Mouse (Mus musculus) embryo, embryonic 10 days (tissue): ENCODE results near the gene Slc29a2.
A peak's percentile ranks its signal among the peaks of the same experiment; 100 is the strongest.

ENCODE experiments used
- DNase-seq: peaks from one replicate; pipeline ENCODE4 v3.0.0-alpha.2; 2015; ENCODE audit warnings: low spot score

The Slc29a2 gene

DNA sequence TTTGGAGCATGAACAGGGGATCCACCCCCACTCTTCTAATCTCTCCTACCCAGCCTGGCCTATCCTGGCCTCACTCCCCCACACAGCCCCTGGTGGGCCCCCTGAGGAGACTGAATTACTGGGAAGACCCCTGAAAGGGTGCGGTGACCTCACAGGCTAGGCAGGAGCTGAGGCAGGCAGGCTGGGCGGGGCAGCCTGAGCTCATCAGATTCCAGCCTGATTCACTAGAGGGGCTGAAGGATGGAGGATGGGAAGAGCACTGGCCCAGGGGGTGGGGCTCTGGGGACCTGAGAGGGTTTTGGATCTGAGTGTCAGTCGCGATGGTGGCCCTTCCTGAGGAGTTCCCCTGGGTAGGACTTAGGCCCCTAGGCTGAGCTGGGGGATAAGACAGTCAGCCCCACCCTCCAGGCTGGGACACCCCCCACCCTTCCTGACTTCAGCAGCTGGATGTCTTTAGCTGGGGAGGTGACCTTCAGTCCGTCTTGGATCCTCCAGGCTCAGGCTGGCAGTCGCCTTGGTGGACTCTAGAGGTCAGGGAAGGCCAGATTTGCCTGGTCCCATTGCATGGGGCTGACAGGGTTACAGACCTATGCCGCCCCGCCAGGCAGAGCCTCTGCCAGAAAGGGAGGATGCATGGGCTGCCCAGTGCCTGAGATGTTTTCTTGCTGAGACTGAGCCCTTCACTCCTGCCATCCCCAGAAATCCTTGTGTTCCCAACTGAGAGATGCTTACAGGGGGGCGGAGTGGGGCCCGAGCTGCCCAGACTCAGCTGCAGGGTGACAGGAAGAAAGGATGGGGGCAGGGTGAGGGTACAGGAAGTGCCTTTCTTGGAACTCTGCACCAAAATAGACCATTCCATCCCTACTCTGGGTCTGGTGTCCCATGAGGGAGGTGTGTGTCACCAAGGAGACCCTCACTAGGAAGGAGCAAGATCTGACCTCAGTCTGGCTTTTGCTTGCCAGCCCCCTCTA, 35.4 kb downstream of the Slc29a2 start:
- peak; percentile 74 for DNase-seq

DNA sequence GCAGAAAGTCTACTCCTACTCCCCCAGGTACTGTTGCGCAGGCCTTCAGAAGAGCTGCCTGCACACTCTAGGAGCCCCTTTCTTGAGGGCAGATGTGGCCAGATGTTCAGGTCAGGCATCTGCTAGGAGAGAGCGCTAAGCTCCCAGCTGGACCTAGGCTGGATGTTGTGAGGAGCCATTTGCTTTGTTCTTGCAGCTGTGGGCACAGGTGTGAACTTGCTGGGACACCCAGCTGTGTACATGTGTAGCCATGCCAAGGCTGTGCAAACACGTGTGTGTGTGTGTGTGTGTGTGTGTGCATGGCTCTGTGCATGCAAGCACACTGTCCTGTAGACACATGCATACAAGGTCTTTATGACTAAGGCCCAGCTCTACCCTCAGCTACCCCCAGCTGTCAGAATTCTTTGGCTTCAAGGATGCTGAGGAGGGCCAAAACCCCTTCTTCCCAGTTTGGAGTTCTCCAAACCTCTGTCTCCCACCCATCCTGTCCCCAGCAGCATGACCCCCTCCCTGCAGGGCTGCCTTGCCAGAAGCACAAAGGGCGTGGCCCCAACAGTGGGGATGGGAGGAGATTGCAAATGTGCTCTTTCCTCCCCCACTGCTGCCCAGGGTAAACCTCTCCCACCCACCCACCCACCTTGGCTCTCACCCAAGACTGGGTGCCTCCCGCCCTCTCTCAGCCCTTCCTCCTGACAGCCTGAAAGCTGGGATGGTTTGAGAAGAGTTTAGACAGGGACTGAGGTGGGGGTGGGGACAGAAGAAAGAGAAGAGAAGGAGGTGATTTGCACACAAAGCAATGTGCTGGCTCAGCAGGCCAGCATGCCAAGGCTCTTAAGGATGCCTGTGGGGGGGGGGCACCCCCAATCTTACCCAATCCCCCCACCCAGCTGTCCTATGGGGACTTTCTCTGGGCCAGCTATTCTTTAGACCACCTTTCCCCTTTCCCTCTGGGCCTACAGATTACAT, 37.0 kb downstream of the Slc29a2 start:
- no peak for DNase-seq

DNA sequence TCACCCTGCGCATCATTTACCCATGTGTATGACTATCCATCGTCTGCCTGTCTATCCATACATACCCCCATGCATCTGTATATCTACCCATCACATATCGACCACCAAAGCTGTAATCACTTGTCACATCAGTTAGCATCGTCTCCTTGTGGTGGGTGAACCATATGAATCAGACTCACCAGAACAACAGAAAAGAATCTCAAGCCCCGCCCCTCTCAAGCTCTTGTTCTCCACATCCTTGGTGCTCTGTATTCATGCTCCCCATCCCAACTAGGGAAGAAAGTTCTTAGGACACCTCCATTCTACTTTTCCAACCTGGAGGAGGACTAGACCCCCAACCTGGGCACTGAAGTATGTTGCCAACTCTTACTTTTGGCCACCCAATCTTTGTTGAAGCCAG, 38.4 kb downstream of the Slc29a2 start:
- no peak for DNase-seq

DNA sequence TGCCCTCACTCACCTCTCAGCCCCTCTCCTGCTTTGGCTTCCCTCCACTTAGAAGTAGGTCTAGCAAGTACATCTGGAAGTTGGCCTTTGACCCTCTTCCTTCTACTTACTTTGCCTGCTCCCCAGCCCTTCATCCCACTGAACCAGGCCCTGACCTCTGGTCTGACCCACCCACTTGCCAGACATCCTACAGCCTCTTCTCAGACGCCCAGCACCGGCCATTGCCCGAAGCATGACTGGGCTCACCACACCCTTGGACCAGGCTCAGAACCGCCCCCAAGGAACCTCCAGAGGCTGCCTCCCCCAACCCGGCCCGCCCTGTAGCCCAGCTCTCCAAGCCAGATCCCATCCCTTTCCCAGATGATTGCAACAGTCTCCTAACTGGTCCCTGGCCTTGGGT, 38.8 kb downstream of the Slc29a2 start:
- peak; percentile 79 for DNase-seq

DNA sequence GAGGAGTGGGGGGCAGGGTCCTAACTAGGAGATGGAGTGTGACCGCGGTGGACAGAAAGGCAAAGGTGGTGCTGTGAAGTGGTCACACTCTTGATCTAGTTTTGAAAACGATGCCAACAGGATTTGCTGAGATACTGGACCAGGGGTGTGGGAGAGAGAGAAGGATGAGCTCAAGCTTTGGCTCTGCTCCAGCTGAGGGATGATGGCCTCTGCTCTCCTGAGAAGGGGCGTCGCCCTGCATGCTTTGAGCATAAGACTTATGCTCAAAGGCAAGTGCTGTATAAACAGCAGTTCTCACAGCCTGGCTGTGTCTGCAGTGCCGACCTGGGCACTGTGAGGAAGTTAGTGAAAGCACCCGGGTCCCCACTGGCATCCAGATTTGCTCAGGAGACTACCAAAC, 41.4 kb downstream of the Slc29a2 start:
- DNase-seq, result no peak

DNA sequence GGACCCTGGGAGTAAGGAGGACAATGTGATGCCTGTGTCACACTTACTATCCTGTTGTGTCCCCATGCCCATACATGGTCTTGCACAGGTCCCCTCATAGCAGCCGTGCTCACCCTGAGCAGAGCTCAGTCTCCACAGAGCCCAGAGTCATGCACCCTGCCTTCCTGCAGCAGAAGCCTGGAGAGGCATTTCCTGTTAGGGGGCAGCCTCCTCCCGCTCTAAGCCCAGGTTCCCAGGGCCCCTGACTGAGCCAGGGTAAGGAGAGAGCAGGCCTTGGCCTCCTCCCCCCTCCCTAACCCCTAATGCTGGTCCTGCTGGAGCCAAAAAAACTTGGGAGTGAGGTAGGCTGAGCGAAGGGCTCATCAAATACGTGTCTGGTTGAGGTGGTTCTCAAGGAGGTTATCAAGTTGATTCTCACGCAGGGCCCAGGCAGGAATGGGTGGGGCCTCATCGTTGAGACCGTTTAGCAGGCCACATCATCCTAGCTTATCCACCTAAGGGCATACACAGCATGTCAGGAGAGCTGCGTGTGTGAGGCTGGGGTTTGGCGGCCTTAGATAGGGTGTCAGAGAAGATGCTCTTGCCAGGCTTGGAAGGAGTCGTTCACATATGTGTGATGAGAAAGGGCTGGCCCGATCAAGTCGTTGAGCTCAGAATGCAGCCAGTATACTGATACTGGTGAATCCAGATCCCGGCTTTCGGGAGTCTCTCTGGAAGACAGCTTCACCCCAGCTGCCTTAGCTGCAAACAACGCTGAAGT, 43.6 kb downstream of the Slc29a2 start:
- DNase-seq, result peak; percentile 25

DNA sequence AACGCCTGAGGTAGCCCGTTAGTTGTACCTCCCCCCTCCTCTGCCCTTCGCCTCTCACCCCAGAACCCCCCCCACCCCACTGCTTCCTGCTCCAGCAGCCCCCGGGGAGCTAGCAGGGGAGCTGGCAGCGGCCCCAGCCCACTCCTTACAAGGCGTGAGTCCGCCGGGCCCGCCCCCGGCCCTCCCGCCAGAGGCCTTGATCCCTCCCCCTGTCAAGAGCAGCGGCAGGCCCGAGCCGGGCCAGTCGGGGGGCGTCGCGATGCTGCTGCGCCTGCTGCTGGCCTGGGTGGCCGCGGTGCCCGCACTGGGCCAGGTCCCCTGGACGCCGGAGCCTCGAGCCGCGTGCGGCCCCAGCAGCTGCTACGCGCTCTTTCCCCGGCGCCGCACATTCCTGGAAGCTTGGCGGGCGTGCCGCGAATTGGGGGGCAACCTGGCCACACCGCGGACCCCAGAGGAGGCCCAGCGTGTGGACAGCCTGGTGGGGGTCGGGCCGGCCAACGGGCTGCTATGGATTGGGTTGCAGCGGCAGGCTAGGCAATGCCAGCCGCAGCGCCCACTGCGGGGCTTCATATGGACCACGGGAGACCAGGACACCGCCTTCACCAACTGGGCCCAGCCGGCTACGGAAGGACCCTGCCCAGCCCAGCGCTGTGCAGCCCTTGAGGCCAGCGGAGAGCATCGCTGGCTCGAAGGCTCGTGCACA, 44.4 kb downstream of the Slc29a2 start, which contains the start of gene Cd248:
Gene Cd248 (plus strand): TSS at position 212 of the 703 bp plus-strand sequence.
- peak; percentile 68 for DNase-seq

DNA sequence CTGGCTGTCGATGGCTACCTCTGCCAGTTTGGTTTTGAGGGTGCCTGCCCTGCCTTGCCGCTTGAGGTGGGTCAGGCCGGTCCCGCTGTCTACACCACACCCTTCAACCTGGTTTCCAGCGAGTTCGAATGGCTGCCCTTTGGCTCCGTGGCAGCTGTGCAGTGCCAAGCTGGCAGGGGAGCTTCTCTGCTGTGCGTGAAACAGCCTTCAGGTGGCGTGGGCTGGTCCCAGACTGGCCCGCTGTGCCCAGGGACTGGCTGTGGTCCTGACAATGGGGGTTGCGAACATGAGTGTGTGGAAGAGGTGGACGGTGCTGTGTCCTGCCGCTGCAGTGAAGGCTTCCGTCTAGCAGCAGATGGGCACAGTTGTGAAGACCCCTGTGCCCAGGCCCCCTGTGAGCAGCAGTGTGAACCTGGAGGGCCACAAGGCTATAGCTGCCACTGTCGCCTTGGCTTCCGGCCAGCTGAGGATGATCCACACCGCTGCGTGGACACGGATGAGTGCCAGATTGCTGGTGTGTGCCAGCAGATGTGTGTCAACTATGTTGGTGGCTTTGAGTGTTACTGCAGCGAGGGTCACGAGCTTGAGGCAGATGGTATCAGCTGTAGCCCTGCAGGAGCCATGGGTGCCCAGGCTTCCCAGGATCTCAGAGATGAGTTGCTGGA, 45.0 kb downstream of the Slc29a2 start:
- no peak for DNase-seq

DNA sequence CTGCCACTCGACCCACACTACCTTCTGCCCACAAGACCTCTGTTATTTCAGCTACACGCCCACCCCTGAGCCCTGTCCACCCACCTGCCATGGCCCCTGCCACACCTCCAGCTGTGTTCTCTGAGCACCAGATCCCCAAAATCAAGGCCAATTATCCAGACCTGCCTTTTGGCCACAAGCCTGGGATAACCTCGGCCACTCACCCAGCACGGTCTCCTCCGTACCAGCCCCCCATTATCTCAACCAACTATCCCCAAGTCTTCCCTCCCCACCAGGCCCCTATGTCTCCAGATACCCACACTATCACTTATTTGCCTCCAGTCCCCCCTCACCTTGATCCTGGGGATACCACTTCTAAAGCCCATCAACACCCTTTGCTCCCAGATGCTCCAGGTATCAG, 45.8 kb downstream of the Slc29a2 start:
- no peak for DNase-seq

DNA sequence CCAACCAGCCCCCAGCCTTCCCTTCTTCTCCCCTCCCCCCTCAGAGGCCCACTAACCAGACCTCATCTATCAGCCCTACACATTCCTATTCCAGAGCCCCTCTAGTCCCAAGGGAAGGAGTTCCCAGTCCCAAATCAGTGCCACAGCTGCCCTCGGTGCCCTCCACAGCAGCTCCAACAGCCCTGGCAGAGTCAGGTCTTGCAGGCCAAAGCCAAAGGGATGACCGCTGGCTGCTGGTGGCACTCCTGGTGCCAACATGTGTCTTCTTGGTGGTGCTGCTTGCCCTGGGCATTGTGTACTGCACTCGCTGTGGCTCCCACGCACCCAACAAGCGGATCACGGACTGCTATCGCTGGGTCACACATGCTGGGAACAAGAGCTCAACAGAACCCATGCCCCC, 46.3 kb downstream of the Slc29a2 start:
- no peak for DNase-seq

DNA sequence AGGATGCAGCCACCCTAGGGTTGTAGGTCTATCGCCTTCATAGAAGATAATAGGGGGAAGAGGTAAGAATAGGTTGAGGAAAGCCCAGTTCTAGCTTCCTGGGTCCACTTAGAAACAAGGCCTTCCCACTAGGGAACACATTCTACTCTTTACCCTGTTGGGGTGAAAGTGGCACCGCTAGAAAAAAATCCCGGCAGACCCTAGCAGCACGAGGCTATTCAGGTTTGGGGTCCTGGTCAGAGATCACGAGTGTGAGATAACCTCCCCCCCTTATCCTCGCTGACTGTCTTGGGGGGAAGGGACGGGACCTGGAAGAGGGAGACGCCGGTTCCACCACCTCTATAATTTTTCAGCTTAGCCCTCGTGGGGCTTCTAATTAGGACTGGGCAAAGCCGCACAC, 47.4 kb downstream of the Slc29a2 start:
- DNase-seq, result no peak

DNA sequence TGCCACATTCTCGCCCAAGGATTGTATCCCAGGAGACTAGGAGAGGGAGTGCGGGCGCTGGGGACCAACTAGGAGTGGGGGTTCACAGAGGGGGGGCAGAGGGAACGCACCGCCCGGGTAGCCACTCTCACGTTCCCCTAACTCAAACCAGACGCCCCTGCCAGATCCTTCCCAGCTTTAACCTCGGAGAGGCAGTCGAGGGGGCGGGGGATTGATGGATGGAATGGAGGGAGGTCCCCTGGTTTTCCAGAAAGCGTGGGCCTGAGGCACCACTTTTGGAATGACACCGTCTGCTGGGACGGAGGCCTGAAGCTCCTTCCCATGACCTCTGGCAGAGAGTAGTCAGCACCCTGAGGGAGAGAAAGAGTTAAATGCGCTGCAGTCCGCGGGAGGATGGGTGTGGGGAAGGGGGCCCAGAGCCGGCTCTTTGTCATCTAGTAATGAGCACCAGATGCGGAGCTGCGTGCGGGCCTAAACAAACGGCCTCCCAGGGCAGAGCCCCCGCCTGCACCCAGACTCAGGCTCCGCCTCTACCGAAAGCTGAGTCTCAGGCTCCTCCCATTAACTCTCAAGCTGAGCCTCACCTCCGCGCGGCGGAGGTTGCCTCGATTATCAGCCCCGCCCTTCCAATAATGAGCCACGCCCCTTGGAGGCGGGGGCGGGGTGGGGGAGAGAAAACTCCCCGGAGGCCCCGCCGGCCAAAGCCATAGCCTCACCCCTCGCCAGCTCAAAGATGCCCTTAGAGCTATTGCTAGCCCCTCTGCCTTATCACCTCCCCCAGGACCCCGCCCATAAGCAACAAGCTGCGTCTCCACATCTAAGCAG, 48.1 kb downstream of the Slc29a2 start:
- DNase-seq, result peak; percentile 95

DNA sequence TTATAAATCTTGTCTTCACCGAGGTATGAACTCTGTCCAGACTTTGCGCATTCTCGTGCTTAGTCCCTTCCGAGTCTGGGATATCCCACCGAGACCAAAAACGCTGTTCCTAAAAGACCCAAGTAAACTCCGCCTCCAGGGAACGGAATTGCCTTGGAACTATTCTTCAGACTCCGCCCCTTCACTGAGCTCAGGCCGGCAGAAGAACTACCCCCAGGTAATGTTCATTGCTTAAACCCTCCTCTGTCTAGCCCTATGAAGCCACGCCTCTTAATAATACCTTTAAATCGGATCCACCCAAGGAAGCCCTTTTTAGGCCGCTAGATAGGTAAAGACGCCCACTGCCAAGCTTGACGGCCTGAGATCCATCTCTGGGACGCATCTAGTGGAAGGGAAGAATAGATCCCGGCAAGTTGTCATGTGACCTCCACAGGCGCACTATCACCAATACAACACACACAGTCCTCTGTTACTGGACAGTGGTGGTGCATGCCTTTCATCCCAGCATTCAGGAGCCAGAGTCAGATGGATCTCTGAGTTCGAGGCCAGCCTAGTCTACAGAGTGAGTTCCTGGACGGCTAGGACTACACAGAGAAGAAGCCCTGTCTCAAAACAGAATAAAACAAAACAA, 48.8 kb downstream of the Slc29a2 start:
- peak; percentile 81 for DNase-seq

DNA sequence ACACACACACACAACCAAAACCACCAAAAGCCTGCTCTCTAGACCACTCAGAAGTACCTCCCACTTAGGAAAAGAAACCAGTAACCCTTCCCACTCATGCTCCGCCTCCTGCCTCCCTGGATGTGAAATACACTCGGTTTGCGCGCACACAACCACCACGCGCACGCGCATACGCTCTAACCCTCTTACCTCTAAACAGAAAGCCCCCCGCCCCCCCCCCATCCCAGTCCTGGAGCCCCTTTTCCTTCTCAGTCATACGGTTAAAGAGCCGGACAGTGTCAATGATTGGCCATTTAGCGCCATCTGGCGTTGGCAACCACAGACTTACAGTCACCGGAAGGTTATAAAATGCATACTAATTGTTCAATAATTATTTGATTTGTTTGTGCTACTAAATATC, 49.4 kb downstream of the Slc29a2 start:
- DNase-seq, result peak; percentile 93

DNA sequence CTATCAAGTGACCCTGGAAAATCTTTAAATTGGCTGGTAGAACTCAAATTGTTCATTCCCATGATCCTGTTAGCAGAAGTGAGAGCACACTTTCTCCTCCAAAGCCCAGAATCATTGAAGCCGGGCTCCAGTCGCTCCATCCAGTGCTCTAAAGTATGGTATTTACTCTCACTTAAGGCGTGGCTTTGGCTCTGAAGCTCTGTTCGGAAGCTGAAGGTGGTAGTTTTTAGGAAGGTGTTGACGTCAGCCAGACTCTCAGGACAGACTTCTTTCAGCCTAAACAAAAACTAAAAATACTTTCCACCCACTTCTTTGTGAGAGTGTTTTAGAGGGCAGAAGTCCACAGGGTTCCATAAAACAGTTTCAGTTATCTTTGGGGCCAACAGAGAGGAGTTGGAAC, 49.9 kb downstream of the Slc29a2 start:
- no peak for DNase-seq

DNA sequence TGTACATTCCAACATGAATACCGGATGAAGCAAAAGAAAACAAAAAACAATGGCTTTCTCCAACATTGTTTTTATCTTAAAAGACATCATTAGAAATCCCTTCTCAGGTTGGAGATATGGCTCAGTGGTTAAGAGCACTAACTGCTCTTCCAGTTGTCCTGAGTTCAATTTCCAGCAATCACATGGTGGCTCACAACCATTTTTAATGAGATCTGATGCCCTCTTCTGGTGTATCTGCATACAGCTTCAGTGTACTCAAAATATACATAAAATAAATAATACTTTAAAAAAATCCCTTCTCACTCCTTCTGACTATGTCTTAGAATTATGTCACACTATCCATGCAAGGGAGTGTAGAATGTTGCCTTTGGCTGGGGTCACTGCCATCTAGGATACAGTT, 55.6 kb downstream of the Slc29a2 start:
- no peak for DNase-seq
